Mouse (Mus musculus): ENCODE measurements around the gene Ddx39b. TPM values are rescaled to one million over a fixed set of nuclear protein-coding genes. Genes with fewer than 3 reads are reported as not detected.

The Ddx39b gene
- polyA plus RNA-seq, 1 experiment from 2014 or later, result 339 TPM

DNA sequence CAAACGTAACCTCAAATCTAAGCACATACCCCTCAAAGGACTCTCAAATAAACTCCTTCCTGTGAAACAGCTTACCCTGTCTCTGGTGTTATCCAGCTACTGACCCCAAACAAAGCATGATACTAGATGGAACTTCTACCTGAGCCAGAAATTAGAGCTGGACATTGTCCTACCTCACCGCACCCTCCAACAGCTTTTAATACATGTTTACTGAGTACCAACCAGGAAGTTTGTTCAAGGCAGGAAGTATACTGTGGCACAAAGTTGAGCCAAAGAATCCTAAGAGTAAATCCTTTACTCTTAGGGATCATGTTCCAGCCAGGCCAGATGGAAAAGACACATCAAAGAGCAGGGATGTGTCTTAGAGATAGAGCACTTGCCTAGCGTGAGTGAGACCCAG is 31.0 kb upstream of the Ddx39b start:
- Histone ChIP-seq H3K27ac (ENCODE audit: low read length) (no peak overlapping the region), H3K36me3 (ENCODE audit: control insufficient read depth, insufficient read depth, low read length) (no peaks in the 10 kb centered on the region), H3K4me2 (ENCODE audit: low read length) (no peak overlapping the region), H3K27me3 (ENCODE audit: control insufficient read depth, insufficient read depth, low read depth, low read length) (no peaks in the 10 kb centered on the region), H3K4me1 (ENCODE audit: control insufficient read depth, insufficient read depth, low read length) (no peaks in the 10 kb centered on the region), H3K9me3 (replicated peaks; ENCODE audit: control insufficient read depth, low read length, poor library complexity, severe bottlenecking) (no peaks in the 10 kb centered on the region), H3K4me3 (ENCODE audit: low read depth, low read length) (no peak overlapping the region), H3K9ac (ENCODE audit: low read depth, low read length) (no peak overlapping the region)
- ATAC-seq, result no peak
- 79% methylated on average over 3 of the region's 3 CpGs for WGBS

- ATAC-seq, result no peak
- 97% methylated on average over 5 of the region's 5 CpGs for WGBS
- H3K27me3 ChIP-seq (ENCODE audit: control insufficient read depth, insufficient read depth, low read depth, low read length), result no peaks in the 10 kb centered on the region
- H3K27ac ChIP-seq (ENCODE audit: low read length), result no peak overlapping the region
- no peak overlapping the region for H3K9ac ChIP-seq (ENCODE audit: low read depth, low read length)
- H3K36me3 ChIP-seq (ENCODE audit: control insufficient read depth, insufficient read depth, low read length), result no peaks in the 10 kb centered on the region
- no peaks in the 10 kb centered on the region for H3K9me3 ChIP-seq (replicated peaks; ENCODE audit: control insufficient read depth, low read length, poor library complexity, severe bottlenecking)
- H3K4me2 ChIP-seq (ENCODE audit: low read length), result no peak overlapping the region
- no peak overlapping the region for H3K4me3 ChIP-seq (ENCODE audit: low read depth, low read length)
- H3K4me1 ChIP-seq (ENCODE audit: control insufficient read depth, insufficient read depth, low read length), result no peaks in the 10 kb centered on the region
These were observed 28.5 kb upstream of the Ddx39b start for GRCm38 (mm10) chr17:35213071-35213470.

GRCm38 (mm10) chr17:35218516-35219193 is 22.9 kb upstream of the Ddx39b start:
- no peaks in the 10 kb centered on the region for H3K27me3 ChIP-seq (ENCODE audit: control insufficient read depth, insufficient read depth, low read depth, low read length)
- H3K4me1 ChIP-seq (ENCODE audit: control insufficient read depth, insufficient read depth, low read length), result no peaks in the 10 kb centered on the region
- H3K9ac ChIP-seq (ENCODE audit: low read depth, low read length), result no peak overlapping the region
- no peak overlapping the region for H3K4me3 ChIP-seq (ENCODE audit: low read depth, low read length)
- no peaks in the 10 kb centered on the region for H3K9me3 ChIP-seq (replicated peaks; ENCODE audit: control insufficient read depth, low read length, poor library complexity, severe bottlenecking)
- WGBS, result 85% methylated on average over 18 of the region's 18 CpGs
- H3K4me2 ChIP-seq (ENCODE audit: low read length), result no peak overlapping the region
- H3K36me3 ChIP-seq (ENCODE audit: control insufficient read depth, insufficient read depth, low read length), result peaks cover 8% of the 10 kb centered on the region; the same call in 1 of the 2 replicates
- H3K27ac ChIP-seq (ENCODE audit: low read length), result no peak overlapping the region
- ATAC-seq, result no peak

DNA sequence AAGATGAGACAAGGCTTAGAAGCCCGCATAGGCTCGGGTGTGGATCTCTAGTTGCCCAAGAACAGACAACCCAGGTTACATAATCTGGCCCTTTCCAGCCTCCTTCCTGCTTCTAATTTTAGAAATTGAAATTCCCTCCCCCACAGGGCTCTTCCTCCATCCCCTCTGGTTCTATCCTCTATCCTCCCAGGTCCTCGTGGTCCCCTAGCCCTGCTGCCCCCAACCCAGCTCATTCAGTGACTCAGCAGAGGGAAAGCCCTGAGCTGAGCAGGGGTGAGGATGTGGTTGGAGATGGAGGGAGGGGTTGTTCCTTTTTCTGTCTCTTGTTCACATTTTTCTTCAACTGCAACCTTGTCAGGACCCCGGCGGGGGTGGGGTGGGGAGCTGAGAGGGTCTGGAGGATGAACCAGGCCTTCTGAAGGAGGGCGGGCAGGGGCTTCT is 21.9 kb upstream of the Ddx39b start:
- Histone ChIP-seq H3K9me3 (replicated peaks; ENCODE audit: control insufficient read depth, low read length, poor library complexity, severe bottlenecking) (no peaks in the 10 kb centered on the region), H3K27me3 (ENCODE audit: control insufficient read depth, insufficient read depth, low read depth, low read length) (no peaks in the 10 kb centered on the region), H3K36me3 (ENCODE audit: control insufficient read depth, insufficient read depth, low read length) (peaks cover 8% of the 10 kb centered on the region; the same call in 1 of the 2 replicates), H3K27ac (ENCODE audit: low read length) (no peak overlapping the region), H3K4me2 (ENCODE audit: low read length) (no peak overlapping the region), H3K4me3 (ENCODE audit: low read depth, low read length) (no peak overlapping the region), H3K4me1 (ENCODE audit: control insufficient read depth, insufficient read depth, low read length) (no peaks in the 10 kb centered on the region), H3K9ac (ENCODE audit: low read depth, low read length) (no peak overlapping the region)
- no peak for ATAC-seq
- WGBS, result 91% methylated on average over 6 of the region's 6 CpGs

DNA sequence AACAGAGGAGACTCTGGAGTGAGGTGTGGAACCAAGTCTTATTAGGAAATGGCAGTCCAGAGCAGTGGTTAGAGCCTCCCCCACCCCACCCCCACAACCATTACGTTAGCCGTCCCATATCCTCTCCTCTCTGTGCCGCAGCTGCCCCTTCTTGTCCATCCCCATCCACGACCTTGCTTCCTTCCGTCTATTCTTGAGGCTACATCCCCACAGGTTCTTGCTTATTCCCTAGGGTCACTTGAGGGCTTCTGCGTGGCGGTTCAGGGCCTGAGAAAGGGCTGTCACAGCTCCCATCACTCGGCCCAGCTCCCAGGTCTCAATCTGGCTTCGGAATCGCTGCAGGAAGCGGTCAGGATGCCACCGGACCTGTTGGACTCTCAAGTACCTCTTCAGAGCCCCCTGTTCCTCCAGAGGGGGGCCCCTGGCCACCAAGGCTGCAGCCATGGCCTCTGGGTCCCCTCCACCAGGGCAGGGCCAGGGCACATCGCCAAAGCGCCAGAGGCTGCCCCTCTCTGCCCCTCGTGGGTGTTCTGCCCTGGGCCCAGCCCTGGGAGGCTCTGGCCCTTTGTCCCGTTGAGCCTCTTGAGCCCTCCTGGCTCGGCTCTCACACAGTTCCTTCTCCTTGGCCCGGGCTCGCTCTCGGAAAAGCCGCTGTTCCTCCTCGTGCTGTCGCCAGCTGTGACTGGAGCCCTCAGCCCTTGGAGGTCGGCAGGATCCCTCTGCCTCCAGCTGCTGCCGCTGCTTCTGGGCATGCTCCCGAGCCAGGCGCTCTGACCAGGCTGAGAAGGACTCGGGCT is 21.2 kb upstream of the Ddx39b start, which contains the start of gene Gm16181:
TSS of gene Gm16181 (plus strand) at position 679 of the 797 bp plus-strand sequence.
- Histone ChIP-seq H3K27me3 (ENCODE audit: control insufficient read depth, insufficient read depth, low read depth, low read length) (no peaks in the 10 kb centered on the region), H3K9ac (ENCODE audit: low read depth, low read length) (no peak within 1 kb of the TSS)
- 77% methylated on average over 28 of the region's 28 CpGs for WGBS

GRCm38 (mm10) chr17:35222299-35222698 is 19.2 kb upstream of the Ddx39b start:
- WGBS, result 86% methylated on average over 6 of the region's 6 CpGs
- H3K4me2 ChIP-seq (ENCODE audit: low read length), result no peak overlapping the region
- no peaks in the 10 kb centered on the region for H3K9me3 ChIP-seq (replicated peaks; ENCODE audit: control insufficient read depth, low read length, poor library complexity, severe bottlenecking)
- no peak for ATAC-seq
- H3K4me3 ChIP-seq (ENCODE audit: low read depth, low read length), result no peak overlapping the region
- peaks cover 11% of the 10 kb centered on the region; the same call in 1 of the 2 replicates for H3K36me3 ChIP-seq (ENCODE audit: control insufficient read depth, insufficient read depth, low read length)
- no peaks in the 10 kb centered on the region for H3K27me3 ChIP-seq (ENCODE audit: control insufficient read depth, insufficient read depth, low read depth, low read length)
- H3K4me1 ChIP-seq (ENCODE audit: control insufficient read depth, insufficient read depth, low read length), result no peaks in the 10 kb centered on the region
- no peak overlapping the region for H3K9ac ChIP-seq (ENCODE audit: low read depth, low read length)
- no peak overlapping the region for H3K27ac ChIP-seq (ENCODE audit: low read length)

More for the DNA sequence above, 21.2 kb upstream of the Ddx39b start, which contains the start of gene Gm16181:
- H3K4me2 ChIP-seq (ENCODE audit: low read length), result no peak within 1 kb of the TSS
- H3K27ac ChIP-seq (ENCODE audit: low read length), result no peak within 1 kb of the TSS
- H3K4me1 ChIP-seq (ENCODE audit: control insufficient read depth, insufficient read depth, low read length), result no peaks in the 10 kb centered on the region
- peaks cover 11% of the 10 kb centered on the region; the same call in 1 of the 2 replicates for H3K36me3 ChIP-seq (ENCODE audit: control insufficient read depth, insufficient read depth, low read length)
- H3K4me3 ChIP-seq (ENCODE audit: low read depth, low read length), result no peak within 1 kb of the TSS
- no peaks in the 10 kb centered on the region for H3K9me3 ChIP-seq (replicated peaks; ENCODE audit: control insufficient read depth, low read length, poor library complexity, severe bottlenecking)
- ATAC-seq, result no peak

- no peak overlapping the region for H3K4me2 ChIP-seq (ENCODE audit: low read length)
- H3K27me3 ChIP-seq (ENCODE audit: control insufficient read depth, insufficient read depth, low read depth, low read length), result no peaks in the 10 kb centered on the region
- no peaks in the 10 kb centered on the region for H3K4me1 ChIP-seq (ENCODE audit: control insufficient read depth, insufficient read depth, low read length)
- no peak overlapping the region for H3K27ac ChIP-seq (ENCODE audit: low read length)
- no peak overlapping the region for H3K9ac ChIP-seq (ENCODE audit: low read depth, low read length)
- WGBS, result 92% methylated on average over 4 of the region's 4 CpGs
- H3K36me3 ChIP-seq (ENCODE audit: control insufficient read depth, insufficient read depth, low read length), result peaks cover 15% of the 10 kb centered on the region
- ATAC-seq, result no peak
- no peak overlapping the region for H3K4me3 ChIP-seq (ENCODE audit: low read depth, low read length)
- no peaks in the 10 kb centered on the region for H3K9me3 ChIP-seq (replicated peaks; ENCODE audit: control insufficient read depth, low read length, poor library complexity, severe bottlenecking)
These were observed 16.9 kb upstream of the Ddx39b start for GRCm38 (mm10) chr17:35224641-35225040.

DNA sequence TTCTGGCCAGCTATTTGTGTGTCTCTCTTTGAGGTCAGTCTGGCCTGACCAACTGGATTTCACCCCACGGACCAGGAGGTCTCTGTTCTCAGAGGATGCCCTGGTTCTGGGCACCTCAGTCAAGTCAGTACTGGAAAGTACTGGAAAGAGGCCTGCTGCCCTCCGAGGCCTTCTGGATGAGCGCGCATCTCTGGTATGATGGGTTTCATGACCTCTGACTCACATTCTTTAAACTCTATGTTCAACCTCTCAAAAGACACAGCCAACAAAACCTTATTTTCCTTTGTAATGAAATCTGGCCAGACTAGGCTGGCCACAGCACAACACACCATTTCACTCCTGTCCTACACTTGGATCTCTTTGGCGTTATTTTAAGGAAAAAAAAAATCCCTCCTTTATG is 16.1 kb upstream of the Ddx39b start:
- Histone ChIP-seq H3K4me3 (ENCODE audit: low read depth, low read length) (no peak overlapping the region), H3K9ac (ENCODE audit: low read depth, low read length) (no peak overlapping the region), H3K4me2 (ENCODE audit: low read length) (no peak overlapping the region), H3K4me1 (ENCODE audit: control insufficient read depth, insufficient read depth, low read length) (no peaks in the 10 kb centered on the region), H3K9me3 (replicated peaks; ENCODE audit: control insufficient read depth, low read length, poor library complexity, severe bottlenecking) (no peaks in the 10 kb centered on the region), H3K36me3 (ENCODE audit: control insufficient read depth, insufficient read depth, low read length) (peaks cover 10% of the 10 kb centered on the region), H3K27me3 (ENCODE audit: control insufficient read depth, insufficient read depth, low read depth, low read length) (no peaks in the 10 kb centered on the region), H3K27ac (ENCODE audit: low read length) (no peak overlapping the region)
- WGBS, result 96% methylated on average over 5 of the region's 5 CpGs
- no peak for ATAC-seq

- Histone ChIP-seq H3K27ac (ENCODE audit: low read length) (no peak overlapping the region), H3K4me2 (ENCODE audit: low read length) (no peak overlapping the region), H3K9me3 (replicated peaks; ENCODE audit: control insufficient read depth, low read length, poor library complexity, severe bottlenecking) (no peaks in the 10 kb centered on the region), H3K27me3 (ENCODE audit: control insufficient read depth, insufficient read depth, low read depth, low read length) (no peaks in the 10 kb centered on the region), H3K4me3 (ENCODE audit: low read depth, low read length) (no peak overlapping the region), H3K4me1 (ENCODE audit: control insufficient read depth, insufficient read depth, low read length) (no peaks in the 10 kb centered on the region; the same call in 1 of the 2 replicates), H3K36me3 (ENCODE audit: control insufficient read depth, insufficient read depth, low read length) (peaks cover 10% of the 10 kb centered on the region), H3K9ac (ENCODE audit: low read depth, low read length) (no peak overlapping the region)
- ATAC-seq, result no peak
- 82% methylated on average over 14 of the region's 14 CpGs for WGBS
These were observed 14.9 kb upstream of the Ddx39b start for GRCm38 (mm10) chr17:35226561-35227046.

All from midbrain, embryonic 16.5 days (tissue).